Mouse (Mus musculus): ENCODE data around the gene Figla.
"Not testable (repeated sequence)": the region's sequence is repeated elsewhere in the genome, so short reads cannot be mapped to it uniquely, and the experiment has no call there.

The Figla gene

GRCm38 (mm10) chr6:86015871-86016270 is at the start of gene Figla:
Figla (plus strand) TSS chr6:86016171.
- no peak for DNase-seq (ENCODE audit: low read depth, low spot score)

- DNase-seq (ENCODE audit: low read depth, low spot score) = no peak
These were observed 49.3 kb upstream of the Figla start for GRCm38 (mm10) chr6:85966686-85967085.

DNA sequence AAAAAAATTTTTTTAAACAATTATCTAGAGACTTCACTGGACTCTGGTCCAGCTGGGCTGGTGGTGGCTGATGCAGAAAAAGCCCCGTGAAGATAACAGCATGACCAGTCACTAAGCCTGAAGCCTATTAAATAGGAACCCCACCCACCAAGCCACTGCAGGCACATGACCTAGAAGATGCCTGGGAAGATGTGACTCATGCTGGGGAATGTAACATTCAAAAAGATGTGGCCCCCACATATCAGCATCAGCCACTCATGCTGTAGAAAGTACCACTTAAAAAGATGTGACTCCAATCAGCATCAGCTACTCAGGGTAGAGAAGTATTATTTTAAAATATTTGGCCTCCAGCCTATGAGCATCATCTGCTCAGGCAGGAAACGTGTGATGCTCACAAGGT is 46.1 kb upstream of the Figla start:
- no peak for DNase-seq (ENCODE audit: low read depth, low spot score)

DNA sequence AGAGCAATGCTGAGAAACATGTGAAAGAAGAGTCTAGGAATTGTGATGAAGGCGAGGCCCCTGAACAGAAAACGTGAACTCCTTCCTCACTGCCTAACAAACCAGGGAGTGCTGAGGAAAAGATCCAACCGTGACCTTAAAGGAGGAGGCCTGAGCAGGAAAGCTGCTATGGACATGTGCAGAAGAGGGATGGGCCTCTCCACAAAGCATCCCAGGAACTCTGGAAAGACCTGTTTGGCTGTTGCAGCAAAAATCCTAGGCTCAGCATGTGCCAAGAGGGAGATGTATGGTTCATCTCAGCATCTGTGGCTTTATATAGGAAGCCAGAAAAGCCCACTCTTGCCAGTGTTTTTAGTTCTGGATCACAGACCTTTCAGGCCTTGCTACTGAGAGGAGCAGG is 43.3 kb upstream of the Figla start:
- DNase-seq (ENCODE audit: low read depth, low spot score) = no peak

- no peak for DNase-seq (ENCODE audit: low read depth, low spot score)
These were observed 42.6 kb upstream of the Figla start for GRCm38 (mm10) chr6:85973336-85973735.

DNA sequence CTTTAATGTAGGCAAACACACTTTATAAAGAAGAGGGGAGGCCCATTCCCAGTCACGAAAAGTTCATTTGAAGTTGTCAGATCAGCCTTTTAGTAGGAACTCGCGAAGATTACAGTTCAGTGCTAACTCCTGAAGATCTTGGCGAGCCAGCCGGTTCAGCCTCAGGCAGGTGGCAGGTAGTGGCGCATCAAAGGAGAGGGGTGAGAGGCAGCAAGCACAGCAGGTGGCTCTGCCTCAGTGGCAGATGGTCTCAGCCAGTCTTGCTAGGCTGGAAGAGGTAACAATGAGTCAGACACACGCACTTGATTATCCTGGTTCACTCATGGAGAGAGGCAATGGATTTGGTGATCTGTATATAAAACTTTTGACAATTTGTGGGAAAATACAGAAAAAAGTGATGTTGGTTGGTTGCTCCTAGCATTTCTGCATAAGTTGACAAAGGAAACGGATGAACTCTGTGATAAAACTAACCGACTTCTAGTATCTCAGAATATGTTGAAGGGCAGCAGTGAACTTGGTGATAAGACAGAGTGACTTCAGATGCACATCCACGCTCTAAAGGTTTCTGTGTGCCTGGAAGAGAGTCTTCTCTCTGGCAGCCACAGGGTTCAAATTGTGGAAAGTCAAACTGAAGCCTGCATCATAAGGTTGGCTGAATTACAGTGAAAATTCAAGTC is 40.9 kb upstream of the Figla start:
- DNase-seq (ENCODE audit: low read depth, low spot score) = no peak

DNA sequence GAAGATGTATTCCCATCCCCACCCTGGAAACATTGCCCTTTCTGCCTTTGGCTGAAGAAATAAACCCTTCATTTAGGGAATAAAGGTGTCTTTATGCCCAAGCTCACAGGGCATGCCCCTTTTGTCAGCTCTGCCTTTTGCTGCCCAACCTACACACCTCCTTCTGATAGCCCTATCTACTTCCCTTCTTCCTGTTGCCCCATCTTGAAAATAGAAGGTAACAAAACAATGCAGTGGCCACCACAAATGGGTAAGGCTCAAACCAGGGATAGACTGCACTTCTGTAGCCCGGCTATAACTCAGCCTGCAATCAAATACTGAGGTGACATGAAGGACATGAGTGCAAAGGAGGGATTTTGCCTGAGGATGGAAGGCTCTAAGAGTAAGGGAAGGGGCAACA is 40.2 kb upstream of the Figla start:
- no peak for DNase-seq (ENCODE audit: low read depth, low spot score)

DNA sequence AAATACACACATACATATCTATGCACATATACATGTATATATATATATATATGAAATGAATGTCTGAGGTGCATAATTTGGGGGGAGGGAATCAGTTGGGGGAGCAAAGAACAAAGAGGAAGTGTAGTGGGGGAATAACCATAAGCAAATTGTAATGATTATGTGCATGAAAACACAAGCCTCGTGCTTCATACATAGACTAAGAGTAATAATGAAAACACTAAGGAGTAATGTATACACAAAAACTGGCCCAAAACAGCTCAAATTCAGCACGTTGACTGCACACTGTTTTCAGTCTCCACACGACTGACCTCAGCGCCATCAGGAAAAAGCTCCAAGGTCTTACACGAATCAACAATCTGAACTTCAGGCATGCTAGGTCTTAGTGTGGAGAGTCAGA is 39.7 kb upstream of the Figla start:
- DNase-seq (ENCODE audit: low read depth, low spot score) = peak; percentile 3

DNA sequence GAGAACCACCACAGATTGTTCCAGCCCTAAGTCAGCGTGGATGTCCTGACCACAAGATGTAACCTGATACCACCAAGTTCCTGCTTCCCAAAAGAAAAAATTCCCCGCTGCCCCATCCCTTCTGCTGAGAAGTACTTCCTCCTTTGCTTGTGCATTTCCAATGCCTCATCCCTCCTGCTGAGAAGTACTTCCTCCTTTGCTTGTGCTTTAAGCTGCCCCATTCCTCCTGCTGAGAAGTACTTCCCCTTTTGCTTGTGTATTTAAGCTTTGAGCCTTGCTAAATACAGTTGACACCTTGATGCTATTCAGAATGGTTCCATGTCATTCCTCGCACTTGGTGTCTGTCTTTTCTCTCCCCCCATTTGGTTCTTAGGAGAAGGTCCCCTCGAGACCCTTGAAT is 37.2 kb upstream of the Figla start:
- DNase-seq (ENCODE audit: low read depth, low spot score) = not testable (repeated sequence)

GRCm38 (mm10) chr6:85984351-85984750 is 31.6 kb upstream of the Figla start:
- no peak for DNase-seq (ENCODE audit: low read depth, low spot score)

DNA sequence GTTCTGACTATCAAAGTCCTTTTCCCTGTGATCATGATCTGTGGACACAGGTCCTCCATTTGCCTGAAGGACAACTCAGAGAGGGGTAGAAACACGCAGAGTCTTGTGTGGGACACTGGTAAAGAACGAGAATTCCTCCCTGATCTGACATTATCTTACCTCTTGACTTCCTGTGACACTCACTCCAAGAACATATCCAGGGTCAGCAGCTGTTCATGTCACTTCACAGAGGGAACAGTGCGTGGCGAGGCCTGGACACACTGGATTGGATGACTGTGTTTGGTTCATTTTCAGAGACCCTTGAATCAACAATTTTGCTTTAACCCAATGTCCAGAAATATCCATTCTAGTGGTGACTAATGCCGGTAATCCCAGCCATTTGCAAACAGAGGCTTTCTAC is 26.4 kb upstream of the Figla start:
- not testable (repeated sequence) for DNase-seq (ENCODE audit: low read depth, low spot score)

GRCm38 (mm10) chr6:85990774-85991173 is 25.2 kb upstream of the Figla start:
- DNase-seq (ENCODE audit: low read depth, low spot score) = not testable (repeated sequence)

DNA sequence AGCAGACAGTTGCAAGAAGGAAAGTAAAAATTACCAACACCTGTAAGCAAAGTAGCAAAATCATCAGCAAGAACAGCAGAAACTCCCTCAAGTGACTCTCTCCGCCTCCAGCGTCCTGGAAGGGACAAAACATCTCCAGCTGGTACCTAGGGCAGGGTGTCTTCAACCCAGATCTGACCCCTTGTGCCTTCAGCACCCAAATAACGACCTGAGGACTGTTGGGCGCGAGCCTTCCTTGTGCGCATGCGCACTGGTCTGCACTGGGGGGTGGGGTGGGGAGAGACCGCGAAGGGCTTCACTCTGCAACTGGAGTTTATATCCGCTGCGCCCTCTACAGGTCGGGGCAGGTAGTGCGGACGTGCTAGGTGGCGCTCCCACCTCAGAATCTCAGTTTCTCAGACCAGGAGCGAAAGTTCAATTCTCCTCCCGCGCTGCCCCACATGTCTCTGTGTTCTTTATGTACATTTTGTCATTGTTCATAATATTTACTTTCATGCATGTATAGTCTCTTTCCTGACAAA is 12.5 kb upstream of the Figla start:
- no peak for DNase-seq (ENCODE audit: low read depth, low spot score)

- DNase-seq (ENCODE audit: low read depth, low spot score) = peak; percentile 72
These were observed 11.5 kb upstream of the Figla start for GRCm38 (mm10) chr6:86004271-86005148.

DNA sequence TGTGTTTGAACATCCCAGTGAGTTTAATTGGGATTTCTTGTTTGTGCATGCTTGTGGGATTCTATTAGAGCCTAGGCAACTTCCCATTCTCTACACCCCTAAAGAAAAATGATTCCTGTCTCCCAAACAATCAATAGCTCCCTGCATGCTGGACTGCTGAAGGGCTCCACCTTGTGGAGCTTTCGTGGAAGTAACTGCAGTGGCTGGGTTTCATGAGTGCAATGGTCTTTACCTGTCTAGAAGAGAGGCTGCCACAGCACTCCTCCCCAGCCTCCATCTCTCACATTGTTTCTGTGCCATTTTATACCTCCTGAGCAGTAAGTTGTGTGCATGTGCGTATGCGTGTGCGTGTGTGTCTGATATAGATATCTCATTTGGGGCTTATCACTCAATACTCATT is 6.0 kb upstream of the Figla start:
- peak; percentile 44 for DNase-seq (ENCODE audit: low read depth, low spot score)

- not testable (repeated sequence) for DNase-seq (ENCODE audit: low read depth, low spot score)
These were observed 1.2 kb upstream of the Figla start for GRCm38 (mm10) chr6:86014812-86015211.

DNA sequence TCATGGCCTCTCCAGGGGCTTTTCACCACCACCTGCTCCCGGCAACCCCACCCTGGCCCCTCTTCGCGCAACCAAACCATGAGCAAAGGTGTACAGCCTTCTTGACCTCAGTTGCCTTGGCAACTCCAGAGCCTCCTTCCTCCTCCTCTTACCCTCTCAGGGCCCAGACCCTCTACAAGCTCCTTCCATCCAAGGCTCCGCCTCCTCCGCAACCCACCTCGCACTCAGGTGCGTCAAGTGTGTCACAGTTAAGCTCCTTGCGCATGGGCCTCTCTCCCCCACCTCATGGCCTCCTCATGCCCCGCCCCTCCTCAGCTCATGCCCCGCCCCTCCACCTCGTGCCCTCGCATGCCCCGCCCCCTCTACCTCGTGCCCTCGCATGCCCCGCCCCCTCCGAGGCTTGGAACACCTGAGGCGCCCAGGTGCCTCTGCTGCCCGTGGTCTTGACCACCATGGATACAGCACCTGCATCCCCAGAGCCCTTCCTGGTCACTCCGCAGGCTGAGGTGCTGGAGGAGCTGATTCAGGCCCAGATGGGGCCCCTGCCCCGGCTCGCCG is 901 bp downstream of the Figla start:
- DNase-seq (ENCODE audit: low read depth, low spot score) = no peak

DNA sequence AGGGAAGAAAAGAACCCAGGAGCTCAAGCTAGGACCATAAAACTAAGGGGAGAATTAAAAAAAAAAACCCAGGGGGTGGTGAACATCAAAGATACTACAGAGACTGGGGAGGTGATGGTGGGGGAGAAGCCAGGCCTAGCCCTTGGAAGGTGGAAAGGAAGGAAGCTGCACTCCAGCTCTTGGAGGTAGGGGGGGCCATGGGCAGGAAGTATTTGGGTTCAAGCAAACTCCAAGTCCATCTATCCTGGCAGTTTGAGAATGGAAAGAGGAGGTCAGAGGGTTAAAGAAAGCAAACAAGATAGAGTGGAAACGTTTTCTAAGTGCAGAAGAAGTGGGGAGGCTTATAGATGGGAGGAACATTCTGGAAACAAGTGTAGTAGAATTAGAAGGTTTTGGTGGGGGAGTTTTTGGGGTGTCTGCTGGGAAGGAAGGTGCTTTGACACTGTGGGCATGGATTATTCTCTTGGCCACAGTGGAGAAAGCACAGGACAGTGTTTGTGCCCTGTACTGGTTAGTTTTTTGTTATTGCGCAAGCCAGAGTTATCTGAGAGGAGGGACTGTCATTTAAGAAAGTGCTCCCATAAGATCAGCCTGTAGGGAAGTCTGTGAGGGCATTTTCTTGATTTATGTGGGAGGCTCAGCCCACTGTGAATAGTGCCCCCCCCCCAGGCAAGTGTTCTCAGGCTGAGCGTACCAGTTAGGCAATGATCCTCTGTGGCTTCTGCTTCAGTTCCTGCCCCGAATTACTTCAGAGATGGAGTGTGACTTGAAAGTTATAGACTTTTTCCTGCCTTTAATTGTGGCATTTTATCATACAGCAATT is 3.7 kb downstream of the Figla start:
- no peak for DNase-seq (ENCODE audit: low read depth, low spot score)

GRCm38 (mm10) chr6:86020948-86021347 is 5.0 kb downstream of the Figla start:
- DNase-seq (ENCODE audit: low read depth, low spot score) = peak; percentile 30

- DNase-seq (ENCODE audit: low read depth, low spot score) = no peak
These were observed 10.8 kb downstream of the Figla start for GRCm38 (mm10) chr6:86026632-86027292.

- DNase-seq (ENCODE audit: low read depth, low spot score) = no peak
These were observed 12.2 kb downstream of the Figla start for GRCm38 (mm10) chr6:86028150-86028549.

All from retina, adult 2 months (tissue).